Mouse (Mus musculus): Measurements from ENCODE around the gene Sri.
"Not testable (repeated sequence)": the region's sequence is repeated elsewhere in the genome, so short reads cannot be mapped to it uniquely, and the experiment has no call there.

The Sri gene

DNA sequence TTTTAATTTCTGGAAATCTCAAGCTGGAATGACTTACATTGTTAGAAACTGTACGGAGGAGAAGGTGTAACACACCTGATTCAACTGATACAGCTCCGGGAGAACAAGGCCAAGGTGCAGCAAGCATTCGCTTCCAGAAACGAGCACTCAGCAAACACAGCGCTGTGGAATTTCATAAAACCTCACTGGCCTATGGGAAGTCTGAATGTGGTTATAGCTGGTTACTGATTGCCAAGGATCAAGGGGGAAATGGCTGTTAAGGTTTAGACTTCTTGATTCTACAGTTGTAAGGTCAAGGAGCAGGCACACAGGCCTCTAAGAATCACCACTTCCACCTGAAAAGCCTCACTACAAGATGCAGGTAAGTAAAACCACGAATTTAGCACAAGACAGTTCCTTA, at the start of gene Sri:
Gene Sri (plus strand): TSS at position 224 of the 400 bp plus-strand sequence.
- DNase-seq (ENCODE audit: extremely low read depth, insufficient read length, low spot score) = no peak

GRCm38 (mm10) chr5:7996401-7997044, 49.4 kb upstream of the Sri start:
- DNase-seq (ENCODE audit: extremely low read depth, insufficient read length, low spot score) = no peak

- no peak for DNase-seq (ENCODE audit: extremely low read depth, insufficient read length, low spot score)
These were observed 48.8 kb upstream of the Sri start for GRCm38 (mm10) chr5:7997086-7997485.

DNA sequence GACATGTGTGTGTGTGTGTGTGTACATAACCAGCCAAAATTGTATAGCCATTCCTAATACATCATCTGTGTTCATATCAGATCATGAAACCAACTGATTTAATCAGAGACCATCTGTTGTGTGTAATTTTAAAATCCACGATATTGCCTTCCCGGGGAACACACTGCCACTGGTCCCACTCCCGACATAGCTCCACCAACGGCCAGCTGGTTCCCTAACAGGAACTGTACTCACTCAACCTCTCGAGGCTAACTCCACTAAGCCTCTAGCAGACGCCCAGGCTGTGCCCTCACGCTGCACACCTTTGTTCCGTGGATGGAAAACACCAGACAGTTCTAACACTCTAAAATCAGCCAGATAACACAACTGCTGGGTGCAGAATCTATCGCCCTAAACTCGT, 45.4 kb upstream of the Sri start:
- no peak for DNase-seq (ENCODE audit: extremely low read depth, insufficient read length, low spot score)

DNA sequence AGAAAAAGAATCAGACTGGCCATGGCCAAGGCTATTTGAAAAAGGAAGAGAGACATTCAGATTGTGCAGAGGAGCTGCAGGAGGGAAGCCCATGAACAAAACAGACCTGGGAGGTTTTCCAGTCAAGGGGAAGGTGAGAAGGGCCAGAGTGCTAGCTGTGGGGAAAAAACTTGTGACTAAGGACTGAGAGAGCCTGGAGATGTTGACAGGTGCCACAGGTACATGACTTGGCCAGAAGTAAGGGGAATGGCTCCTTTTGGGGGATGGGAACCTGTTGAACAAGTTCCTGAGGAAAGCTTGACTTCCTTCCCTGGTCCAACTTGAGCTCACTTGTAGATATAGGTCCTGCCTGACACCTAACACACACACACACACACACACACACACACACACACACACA, 43.1 kb upstream of the Sri start:
- no peak for DNase-seq (ENCODE audit: extremely low read depth, insufficient read length, low spot score)

- no peak for DNase-seq (ENCODE audit: extremely low read depth, insufficient read length, low spot score)
These were observed 32.6 kb upstream of the Sri start for GRCm38 (mm10) chr5:8013276-8013675.

- DNase-seq (ENCODE audit: extremely low read depth, insufficient read length, low spot score) = not testable (repeated sequence)
These were observed 11.3 kb upstream of the Sri start for GRCm38 (mm10) chr5:8034596-8034995.

- peak; percentile 47 for DNase-seq (ENCODE audit: extremely low read depth, insufficient read length, low spot score)
These were observed 7.9 kb downstream of the Sri start for GRCm38 (mm10) chr5:8053827-8054226.

DNA sequence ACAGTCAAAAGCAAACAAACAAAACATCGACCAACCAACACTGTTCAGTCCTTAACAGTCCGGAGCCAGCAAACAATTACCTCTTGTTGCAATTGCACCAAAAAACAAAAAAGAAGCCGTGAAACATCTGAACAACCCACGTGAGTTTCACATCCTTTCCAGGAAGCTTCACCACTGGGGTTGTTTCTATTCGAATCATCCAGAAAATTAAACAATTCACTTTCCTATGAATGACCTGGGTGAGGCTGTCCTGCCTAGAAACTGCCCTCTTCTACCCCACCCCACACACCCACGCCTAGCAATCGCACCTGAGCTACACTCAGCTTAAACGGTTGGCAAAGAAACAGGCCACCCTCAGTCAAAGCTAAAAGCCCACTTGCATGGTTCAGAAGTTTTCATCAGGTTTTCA, 9.8 kb downstream of the Sri start:
- DNase-seq (ENCODE audit: extremely low read depth, insufficient read length, low spot score) = no peak

DNA sequence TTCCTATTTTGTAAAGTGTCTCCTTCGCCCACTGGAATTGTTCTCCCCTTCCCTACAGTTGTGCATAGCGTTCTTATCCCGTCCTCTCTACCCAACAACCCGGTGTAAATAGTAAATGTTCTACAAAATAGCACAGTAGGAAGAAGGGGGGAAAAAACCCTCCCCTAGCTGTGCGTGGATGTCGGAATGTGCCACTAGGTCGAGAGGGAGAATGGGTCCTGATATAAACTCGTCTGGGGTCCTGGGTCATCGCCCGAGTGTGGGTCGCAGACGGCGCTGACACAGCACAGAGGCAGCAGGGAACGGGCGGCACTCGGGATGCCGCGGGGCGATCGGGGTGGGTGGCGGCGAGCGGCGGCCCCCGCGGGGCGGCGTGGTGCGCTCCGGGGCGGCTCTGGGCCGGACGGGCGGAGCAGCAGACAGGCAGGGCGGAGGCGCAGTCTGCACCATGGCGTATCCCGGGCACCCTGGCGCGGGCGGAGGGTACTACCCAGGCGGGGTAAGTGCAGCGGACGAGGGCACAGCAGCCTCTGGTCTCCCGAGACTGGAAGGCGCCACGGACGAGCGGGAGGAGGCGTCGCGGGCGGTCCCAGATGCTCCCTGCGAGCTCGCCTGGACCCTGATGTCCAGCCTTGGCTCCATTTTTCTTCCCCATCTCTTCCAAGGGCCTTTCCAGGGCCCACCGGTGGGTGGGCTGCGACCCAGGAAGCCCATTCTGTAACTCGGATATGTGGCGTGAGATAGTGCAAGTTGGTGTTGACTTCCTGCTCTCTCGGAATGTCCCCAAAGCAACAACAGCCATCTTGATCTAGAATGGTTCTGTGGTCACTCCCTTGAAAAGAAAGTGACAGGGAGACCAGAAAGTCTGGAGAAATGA, 10.5 kb downstream of the Sri start:
- DNase-seq (ENCODE audit: extremely low read depth, insufficient read length, low spot score) = peak; percentile 87

GRCm38 (mm10) chr5:8057018-8057323, 11.1 kb downstream of the Sri start:
- no peak for DNase-seq (ENCODE audit: extremely low read depth, insufficient read length, low spot score)

- no peak for DNase-seq (ENCODE audit: extremely low read depth, insufficient read length, low spot score)
These were observed 12.2 kb downstream of the Sri start for GRCm38 (mm10) chr5:8058056-8058455.

- no peak for DNase-seq (ENCODE audit: extremely low read depth, insufficient read length, low spot score)
These were observed 16.6 kb downstream of the Sri start for GRCm38 (mm10) chr5:8062469-8062868.

- no peak for DNase-seq (ENCODE audit: extremely low read depth, insufficient read length, low spot score)
These were observed 17.3 kb downstream of the Sri start for GRCm38 (mm10) chr5:8063207-8063606.

- no peak for DNase-seq (ENCODE audit: extremely low read depth, insufficient read length, low spot score)
These were observed 27.5 kb downstream of the Sri start for GRCm38 (mm10) chr5:8073406-8073805.

DNA sequence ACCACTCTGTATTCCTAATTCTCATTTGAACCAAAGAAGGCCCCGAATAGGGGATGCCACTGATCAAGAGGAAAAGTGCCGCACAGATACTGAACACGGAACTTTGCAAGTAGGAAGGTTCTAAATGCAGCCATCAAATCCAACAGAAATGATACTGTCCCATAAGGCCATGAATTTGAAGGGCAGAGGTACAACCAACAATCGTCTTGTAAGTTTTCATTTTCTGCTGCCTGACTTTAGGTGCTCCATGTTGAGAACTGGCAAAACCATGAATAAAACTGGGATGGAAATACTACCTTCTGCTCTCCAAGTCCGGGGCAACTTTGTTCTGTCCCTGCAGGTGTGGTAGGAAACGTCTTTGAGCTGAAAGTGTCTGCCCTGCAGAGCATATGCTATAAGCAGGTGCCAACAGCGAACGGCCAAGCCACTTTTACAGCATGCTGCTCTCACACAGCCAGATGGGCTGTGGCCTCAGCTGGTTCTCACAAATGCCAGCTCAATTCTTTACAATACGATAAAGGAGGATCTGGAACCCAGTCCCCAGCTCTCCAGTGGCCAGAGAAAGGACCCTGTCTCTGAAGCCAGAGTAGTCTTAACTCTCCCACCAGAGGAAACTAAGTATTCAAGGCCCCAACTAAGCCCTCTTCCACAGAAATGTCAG, 28.2 kb downstream of the Sri start:
- DNase-seq (ENCODE audit: extremely low read depth, insufficient read length, low spot score) = no peak

- DNase-seq (ENCODE audit: extremely low read depth, insufficient read length, low spot score) = no peak
These were observed 31.6 kb downstream of the Sri start for GRCm38 (mm10) chr5:8077481-8077880.

- DNase-seq (ENCODE audit: extremely low read depth, insufficient read length, low spot score) = no peak
These were observed 37.1 kb downstream of the Sri start for GRCm38 (mm10) chr5:8082800-8083509.

DNA sequence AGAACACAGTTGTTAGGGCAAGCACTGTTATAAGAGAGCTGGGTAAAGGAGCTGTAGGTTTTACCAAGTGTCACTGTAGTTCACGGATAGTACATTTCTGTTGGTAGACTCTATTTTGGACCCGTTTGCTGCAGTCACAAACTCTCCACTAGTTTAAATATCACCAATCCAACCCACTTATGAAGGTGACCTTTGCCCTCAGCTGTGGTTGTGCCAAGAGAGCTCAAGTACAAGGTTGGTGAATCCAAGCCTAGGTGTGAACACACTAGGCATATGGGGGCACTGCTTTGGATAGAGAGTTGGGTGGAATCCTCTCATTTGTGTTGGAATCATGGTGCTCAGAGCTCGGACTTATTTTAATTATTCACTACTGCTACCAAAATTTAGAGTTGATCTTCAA, 39.8 kb downstream of the Sri start:
- DNase-seq (ENCODE audit: extremely low read depth, insufficient read length, low spot score) = no peak

- DNase-seq (ENCODE audit: extremely low read depth, insufficient read length, low spot score) = no peak
These were observed 42.3 kb downstream of the Sri start for GRCm38 (mm10) chr5:8088147-8088546.

DNA sequence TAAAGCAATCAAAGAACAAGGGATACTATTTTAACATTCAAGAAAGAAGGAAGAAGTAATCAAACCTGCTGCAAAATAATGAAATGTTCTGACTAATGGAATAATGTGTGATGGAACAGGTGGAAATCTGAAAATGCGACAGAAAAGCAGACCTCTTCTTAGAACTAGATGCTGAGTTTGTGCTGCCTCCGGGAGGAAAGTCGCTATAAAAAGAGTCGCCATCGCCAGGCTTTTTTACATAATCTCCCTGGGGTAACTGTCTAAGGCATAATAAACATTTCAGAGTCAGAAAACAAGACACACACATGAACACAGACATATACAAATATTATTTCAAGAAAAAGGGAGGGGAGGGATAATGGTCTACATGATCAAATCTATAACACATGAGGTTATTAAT, 49.0 kb downstream of the Sri start:
- DNase-seq (ENCODE audit: extremely low read depth, insufficient read length, low spot score) = no peak
